Mouse (Mus musculus) embryonic fibroblast, embryonic 13.5 days (primary cell): ENCODE results near the gene Gm11937.
"Not testable (repeated sequence)": the region's sequence is repeated elsewhere in the genome, so short reads cannot be mapped to it uniquely, and the experiment has no call there.

Experiments used
- CTCF ChIP-seq: IDR thresholded peaks from 2 replicates; pipeline ENCODE4 v1.5.1; 2011; ENCODE audit warnings: mild to moderate bottlenecking, control low read depth, low read length, moderate library complexity, borderline replicate concordance; ENCODE audit not compliant: insufficient read depth
- POLR2A ChIP-seq: IDR thresholded peaks from 2 replicates; pipeline ENCODE4 v1.6.1; 2011; ENCODE audit warnings: low read depth, mild to moderate bottlenecking, control low read depth, low read length, moderate library complexity

- not testable (repeated sequence) for TF ChIP-seq POLR2A, CTCF
Observed at GRCm38 (mm10) chr11:99643635-99644139, 33.7 kb upstream of the Gm11937 start, which contains the start of gene Krtap4-7.
